Mouse (Mus musculus): ENCODE measurements around the gene Fam49a.

Gene Fam49a

GRCm38 (mm10) chr12:12356463-12356862 lies 94.5 kb downstream of the Fam49a start:
- DNase-seq (ENCODE audit: low spot score in 2 of 2), result no peak

DNA sequence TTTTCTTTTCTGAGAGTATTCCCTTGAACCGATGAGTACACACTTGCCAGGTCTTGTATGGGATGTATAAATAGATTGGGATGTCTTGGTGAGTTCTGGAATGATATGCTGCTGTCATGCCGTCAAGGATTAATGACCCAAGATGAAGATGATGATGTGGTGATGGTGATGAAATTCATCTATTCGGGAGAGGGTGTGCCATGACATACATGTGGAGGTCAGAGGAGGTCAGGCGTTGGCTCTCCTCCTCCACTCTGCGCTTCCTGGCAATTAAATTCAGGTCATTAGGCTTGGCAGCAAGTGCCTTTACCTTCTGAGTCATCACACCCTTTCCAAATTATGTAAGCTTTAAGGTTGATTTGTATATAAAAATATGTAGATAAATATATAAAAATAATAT lies 95.0 kb downstream of the Fam49a start:
- no peak for DNase-seq (ENCODE audit: low spot score in 2 of 2)

GRCm38 (mm10) chr12:12359923-12360322 lies 98.0 kb downstream of the Fam49a start:
- no peak for DNase-seq (ENCODE audit: low spot score in 2 of 2)

DNA sequence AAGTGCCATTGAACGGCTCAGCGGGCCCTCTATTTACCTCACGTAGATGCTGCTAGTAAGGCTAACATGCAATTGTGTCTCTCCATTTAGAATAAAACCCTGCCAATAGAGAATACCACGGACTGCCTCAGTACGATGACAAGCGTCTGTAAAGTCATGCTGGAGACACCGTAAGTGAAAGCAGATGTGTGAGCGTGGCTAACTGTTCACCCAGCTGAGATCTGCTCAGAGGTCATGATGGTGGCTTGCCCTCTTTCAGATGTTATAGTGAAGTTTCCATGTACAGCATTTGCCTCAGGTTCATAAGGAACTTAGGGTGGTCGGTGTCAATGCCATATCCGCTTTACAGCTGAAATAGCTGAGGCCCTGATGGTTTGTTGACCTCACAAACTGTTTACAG lies 100.4 kb downstream of the Fam49a start:
- DNase-seq (ENCODE audit: low spot score in 2 of 2), result no peak

DNA sequence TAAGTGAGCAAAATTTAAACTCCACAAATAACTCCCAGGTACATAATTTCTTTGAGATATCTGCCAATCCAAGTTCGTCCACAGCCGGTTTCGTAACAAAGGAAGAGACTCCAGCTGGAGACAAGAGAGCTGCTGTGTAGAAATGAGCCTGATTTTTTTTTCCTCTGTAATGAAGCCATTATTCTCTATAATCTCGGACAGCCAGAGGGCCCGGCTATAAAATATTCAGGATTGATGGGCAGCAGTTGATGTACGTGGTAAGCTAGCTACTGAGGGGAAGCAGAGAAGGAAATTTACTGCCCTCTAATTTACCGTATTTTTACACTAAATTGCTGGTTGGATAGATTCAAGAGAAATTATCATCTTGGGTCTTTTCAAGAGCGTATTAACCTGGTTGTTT lies 102.3 kb downstream of the Fam49a start:
- no peak for DNase-seq (ENCODE audit: low spot score in 2 of 2)

DNA sequence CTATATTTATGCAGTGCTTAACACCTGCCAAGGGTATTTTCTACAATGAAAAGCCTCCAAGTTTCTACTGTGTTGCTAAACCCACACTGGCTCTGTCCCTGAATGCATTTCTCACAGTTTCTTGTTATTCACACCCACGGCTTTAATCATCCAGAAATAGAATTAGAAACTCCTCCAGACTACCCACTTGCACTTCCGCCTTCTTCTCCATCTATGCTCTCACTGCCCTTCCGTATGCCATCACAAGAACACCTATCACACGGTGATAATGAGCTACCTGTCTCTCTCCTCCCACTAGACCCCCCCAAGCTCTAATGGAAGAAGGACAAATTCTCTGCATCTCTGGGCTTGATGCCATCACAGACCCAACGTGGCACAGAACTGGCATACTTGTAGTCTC lies 105.5 kb downstream of the Fam49a start:
- no peak for DNase-seq (ENCODE audit: low spot score in 2 of 2)

GRCm38 (mm10) chr12:12373111-12373862 lies 111.3 kb downstream of the Fam49a start:
- no peak for DNase-seq (ENCODE audit: low spot score in 2 of 2)

GRCm38 (mm10) chr12:12379056-12379455 lies 117.1 kb downstream of the Fam49a start:
- no peak for DNase-seq (ENCODE audit: low spot score in 2 of 2)

DNA sequence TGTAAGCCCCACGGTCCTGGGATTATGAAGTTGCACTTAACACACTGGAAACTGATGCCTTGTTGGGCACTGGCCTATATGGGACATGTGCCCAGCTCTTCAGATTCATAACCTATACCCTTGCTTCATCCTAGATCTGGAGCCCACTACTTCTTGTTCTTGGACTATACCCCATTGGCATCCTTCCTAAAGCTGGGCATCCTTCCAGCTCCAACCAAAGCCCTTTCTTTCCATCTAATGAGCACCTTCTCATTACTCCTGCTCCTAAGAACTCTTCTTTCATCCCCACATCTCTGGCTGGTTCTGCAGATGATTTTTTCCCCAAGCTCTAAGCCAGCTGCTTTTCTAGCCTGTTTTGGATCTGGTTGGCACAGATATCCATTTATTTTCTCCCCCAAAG lies 127.3 kb downstream of the Fam49a start:
- DNase-seq (ENCODE audit: low spot score in 2 of 2), result no peak

DNA sequence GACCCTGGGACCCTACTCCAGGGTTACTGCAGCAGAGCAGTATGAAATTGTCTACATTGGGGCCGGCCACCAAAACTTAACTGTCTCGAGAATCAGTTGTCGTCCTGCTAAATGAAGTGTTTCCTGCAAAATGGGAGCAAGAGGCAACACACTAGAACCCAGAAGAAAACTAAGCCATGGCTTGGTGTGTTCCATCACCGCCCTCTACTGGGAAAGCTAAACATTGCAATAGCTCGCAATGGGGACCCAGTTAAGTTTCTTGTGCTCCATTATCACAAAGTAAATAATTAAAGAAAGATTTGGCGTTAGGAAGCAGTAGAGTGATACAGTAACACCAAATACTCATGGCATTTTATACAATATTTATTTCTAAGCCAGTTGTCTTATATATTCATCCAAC lies 134.3 kb downstream of the Fam49a start:
- DNase-seq (ENCODE audit: low spot score in 2 of 2), result no peak

DNA sequence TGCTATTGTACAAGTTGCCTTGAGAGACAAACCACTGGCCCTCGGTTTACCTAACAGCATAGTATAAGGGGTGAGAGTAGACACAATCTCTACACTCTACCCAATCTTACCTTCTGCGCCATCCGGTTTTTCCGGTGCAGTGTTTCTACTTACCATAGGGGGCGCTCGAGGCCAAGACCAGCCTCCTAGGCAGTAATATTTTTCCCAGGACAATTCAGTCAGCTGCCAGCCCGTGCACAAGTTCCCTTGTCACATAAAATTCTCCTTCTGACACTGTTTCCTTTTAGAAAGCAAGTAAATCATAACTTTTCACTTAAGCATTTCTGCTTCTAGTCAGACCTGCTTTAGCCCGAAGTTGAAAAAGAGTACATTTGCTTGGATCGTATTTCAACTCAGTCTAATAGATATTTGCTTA lies 139.1 kb downstream of the Fam49a start:
- DNase-seq (ENCODE audit: low spot score in 2 of 2), result peak; percentile 34 to 68

DNA sequence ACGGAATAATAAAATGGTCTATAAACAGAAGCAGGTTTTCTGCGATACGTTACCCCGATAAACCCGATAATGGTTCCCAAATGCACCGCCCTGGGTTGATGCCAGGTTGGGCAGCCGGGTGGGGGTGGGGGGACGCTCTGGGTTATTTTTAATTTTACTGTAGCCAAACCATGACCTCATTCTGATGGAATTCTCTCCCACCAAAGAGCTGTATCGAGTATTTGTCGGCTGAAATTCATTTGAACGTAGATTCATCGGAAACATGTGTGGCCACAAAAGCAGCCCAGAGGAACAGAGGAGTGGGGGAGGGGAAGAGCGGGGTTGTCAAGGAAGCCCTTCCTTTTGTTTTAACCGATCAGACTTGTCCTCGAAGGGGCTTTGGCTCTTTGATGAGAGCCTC lies 139.6 kb downstream of the Fam49a start:
- no peak for DNase-seq (ENCODE audit: low spot score in 2 of 2)

- no peak for DNase-seq (ENCODE audit: low spot score in 2 of 2)
Measured at GRCm38 (mm10) chr12:12405491-12406110, 143.7 kb downstream of the Fam49a start.

DNA sequence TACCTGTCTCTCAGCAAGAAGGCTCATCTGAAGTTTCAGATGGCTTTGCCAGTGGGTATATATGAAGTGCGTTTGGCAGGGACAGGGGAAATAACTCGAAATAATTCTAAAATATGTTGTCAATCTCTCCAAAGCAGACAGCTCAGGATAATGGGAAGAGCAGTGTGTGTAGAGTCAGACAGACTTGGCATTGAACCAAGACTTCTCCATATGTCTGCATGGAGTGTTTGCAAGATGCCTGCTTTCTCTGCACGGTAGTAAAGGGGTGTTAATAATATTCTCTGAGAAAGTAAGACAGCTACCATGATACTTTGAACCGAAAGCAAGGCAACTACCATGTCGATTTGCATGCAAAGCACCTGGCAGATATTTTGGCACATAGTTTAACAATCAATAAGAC lies 147.1 kb downstream of the Fam49a start:
- DNase-seq (ENCODE audit: low spot score in 2 of 2), result no peak

- DNase-seq (ENCODE audit: low spot score in 2 of 2), result peak; percentile 58 to 86
Measured at GRCm38 (mm10) chr12:12412674-12413073, 150.7 kb downstream of the Fam49a start.

DNA sequence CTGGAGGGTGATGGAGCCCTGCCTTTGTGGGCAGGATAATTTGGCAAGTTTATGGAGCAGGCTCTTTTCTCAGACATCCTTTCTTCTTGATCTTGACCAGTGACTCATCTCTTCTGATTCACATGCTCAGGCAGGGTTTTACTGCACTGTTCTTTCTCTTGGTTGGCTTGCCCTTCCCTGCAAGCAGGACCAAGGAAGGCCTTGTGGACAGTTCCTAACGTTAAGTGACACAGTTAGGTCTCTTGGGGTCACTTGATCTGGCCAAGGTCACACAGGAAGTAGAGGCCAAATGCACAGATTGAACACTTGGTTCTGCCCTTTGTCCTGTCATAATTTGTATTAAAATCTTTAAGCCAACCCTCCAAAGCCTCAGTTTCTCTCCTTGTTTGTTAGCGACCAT lies 158.5 kb downstream of the Fam49a start:
- DNase-seq (ENCODE audit: low spot score in 2 of 2), result no peak

DNA sequence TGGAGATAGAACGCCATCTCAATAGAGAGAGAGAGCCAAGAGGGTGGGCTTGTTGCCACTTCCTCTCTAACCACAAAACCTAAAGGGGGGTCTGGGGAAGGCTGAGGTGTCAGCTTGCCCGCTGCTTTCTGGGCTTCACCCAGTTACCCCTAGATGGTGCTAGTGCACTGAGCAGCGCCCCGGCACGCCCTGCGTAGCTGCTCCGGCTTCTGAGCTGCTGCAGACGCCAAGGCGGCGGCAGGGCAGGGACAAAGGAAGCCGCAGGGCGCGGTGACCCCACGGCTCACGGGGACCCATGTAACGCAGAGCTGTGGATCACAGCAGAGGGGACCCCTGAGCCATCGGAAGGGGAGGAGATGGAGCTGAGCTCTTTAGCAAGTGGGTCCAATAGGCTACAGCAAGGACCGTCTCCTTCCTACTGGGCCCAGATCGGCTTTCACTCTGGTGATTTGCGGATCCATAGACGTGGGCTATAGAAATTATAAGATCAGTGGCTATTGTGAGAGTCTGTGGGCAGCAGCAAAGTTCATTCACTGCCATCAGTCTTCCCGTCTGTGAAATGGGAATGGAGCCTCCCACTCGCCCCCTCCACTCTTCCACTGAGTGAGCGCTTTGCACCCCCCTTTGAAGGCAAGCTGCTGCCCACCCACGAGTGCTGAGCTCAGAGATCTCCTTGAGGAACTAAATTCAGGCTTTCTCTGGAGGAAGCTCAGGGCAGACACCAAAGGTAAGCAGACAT lies 159.1 kb downstream of the Fam49a start:
- peak; percentile 76 to 84 for DNase-seq (ENCODE audit: low spot score in 2 of 2)

GRCm38 (mm10) chr12:12421580-12421878 lies 159.6 kb downstream of the Fam49a start:
- no peak for DNase-seq (ENCODE audit: low spot score in 2 of 2)

- DNase-seq (ENCODE audit: low spot score in 2 of 2), result no peak
Measured at GRCm38 (mm10) chr12:12425188-12425587, 163.2 kb downstream of the Fam49a start.

- no peak for DNase-seq (ENCODE audit: low spot score in 2 of 2)
Measured at GRCm38 (mm10) chr12:12427285-12427684, 165.3 kb downstream of the Fam49a start.

DNA sequence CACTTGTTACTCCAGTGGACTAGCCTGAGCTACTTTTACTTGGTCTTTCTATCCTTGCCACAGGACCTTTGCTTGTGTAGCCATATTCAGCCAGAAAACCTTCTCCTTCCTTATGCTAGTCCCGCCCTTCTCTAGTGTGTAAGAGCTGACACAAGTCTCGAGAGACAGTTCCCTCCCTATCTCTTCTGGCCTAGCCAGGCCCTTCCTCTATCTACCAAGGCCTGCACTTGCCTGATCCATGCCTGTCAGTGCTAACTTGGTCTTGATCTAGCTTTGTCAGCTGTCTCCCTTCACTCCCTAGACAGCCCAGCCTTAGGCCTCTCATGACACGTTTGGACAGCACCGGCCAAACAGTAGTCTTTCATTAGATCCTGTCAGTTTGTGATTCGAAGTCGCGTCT lies 166.9 kb downstream of the Fam49a start:
- no peak for DNase-seq (ENCODE audit: low spot score in 2 of 2)

All from urinary bladder, postnatal 4 days (tissue).